Mouse (Mus musculus) forebrain, embryonic 16.5 days (tissue): ENCODE data around the gene Myl12a. TPM values are rescaled to one million over a fixed set of nuclear protein-coding genes. Genes with fewer than 3 reads are reported as not detected.

Experiments
- ATAC-seq: fragments of 200-750 bp; cut with Nextera tagmentation; 2 replicates; pipeline ENCODE4 v1.8.0; 2017; ENCODE audit warnings: mild to moderate bottlenecking, moderate library complexity
- H3K27ac ChIP-seq: fragments of 300-500 bp; sonication (generic); 2 replicates; pipeline ENCODE4 v1.5.1; 2014; ENCODE audit warnings: low read length, control low read depth
- H3K27me3 ChIP-seq: fragments of 300-500 bp; sonication (generic); replicated peaks from 2 replicates; pipeline ENCODE4 v1.6.1; 2014; ENCODE audit warnings: low read length; ENCODE audit not compliant: control insufficient read depth, insufficient read depth
- H3K36me3 ChIP-seq: fragments of 300-500 bp; sonication (generic); 2 replicates; pipeline ENCODE4 v1.6.1; 2014; ENCODE audit not compliant: control insufficient read depth, insufficient read depth
- H3K4me1 ChIP-seq: fragments of 300-500 bp; sonication (generic); replicated peaks from 2 replicates; pipeline ENCODE4 v1.6.1; 2014; ENCODE audit warnings: low read length; ENCODE audit not compliant: control insufficient read depth, insufficient read depth
- H3K4me2 ChIP-seq: fragments of 300-500 bp; sonication (generic); 2 replicates; pipeline ENCODE4 v1.6.1; 2014; ENCODE audit warnings: mild to moderate bottlenecking, low read length, control low read depth
- H3K4me3 ChIP-seq: fragments of 300-500 bp; sonication (generic); replicated peaks from 2 replicates; pipeline ENCODE4 v1.5.1; 2014; ENCODE audit warnings: mild to moderate bottlenecking, low read length, control low read depth
- H3K9ac ChIP-seq: fragments of 300-500 bp; sonication (generic); replicated peaks from 2 replicates; pipeline ENCODE4 v1.6.1; 2014; ENCODE audit warnings: low read depth, low read length, control low read depth
- H3K9me3 ChIP-seq: fragments of 300-500 bp; sonication (generic); 2 replicates; pipeline ENCODE4 v1.6.1; 2016; ENCODE audit warnings: low read length; ENCODE audit not compliant: control insufficient read depth
- WGBS: fragments of 180-500 bp; shearing (Covaris S2); extraction: QIAGEN DNeasy Blood & Tissue Kit; methylation state at CpG from one replicate; pipeline ENCODE4 v1.1.7; 2014; 5-methylcytosine and 5-hydroxymethylcytosine counted together
- polyA plus RNA-seq: library from polyadenylated mRNA; unstranded; fragments of >200 nt; fragmentation: Nextera tagmentation; extraction: Ambion mirVana; gene quantifications from 2 replicates; pipeline ENCODE4 v1.2.1, GENCODE M21; 2015

Gene Myl12a
- polyA plus RNA-seq, 1 experiment from 2014 or later = 110 TPM

DNA sequence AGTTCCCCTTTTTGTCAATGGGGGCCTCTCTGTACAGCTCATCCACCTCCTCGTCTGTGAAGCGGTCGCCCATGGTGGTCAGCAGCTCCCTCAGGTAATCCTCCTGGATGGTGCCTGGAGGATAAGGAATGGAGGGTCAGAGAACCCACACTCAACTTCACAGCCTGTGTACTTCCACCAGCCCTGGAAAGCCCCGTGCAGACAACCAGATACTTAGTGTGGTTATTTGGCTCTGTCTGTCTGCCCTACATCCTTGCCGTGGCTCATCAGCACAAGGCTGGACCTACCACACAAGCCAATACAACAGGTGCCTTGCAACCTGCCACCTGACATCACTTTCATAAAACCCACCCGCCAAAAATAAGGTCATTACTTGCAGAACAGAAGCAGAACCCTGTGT, 8.0 kb downstream of the Myl12a start:
- no peak overlapping the region for H3K4me2 ChIP-seq
- H3K4me1 ChIP-seq = peaks cover 11% of the 10 kb centered on the region
- H3K4me3 ChIP-seq = no peak overlapping the region
- H3K9me3 ChIP-seq = no peaks in the 10 kb centered on the region
- H3K27me3 ChIP-seq = no peaks in the 10 kb centered on the region
- ATAC-seq = no peak
- 78% methylated on average over 6 of the region's 6 CpGs for WGBS
- no peak overlapping the region for H3K27ac ChIP-seq
- H3K36me3 ChIP-seq = no peaks in the 10 kb centered on the region
- no peak overlapping the region for H3K9ac ChIP-seq

DNA sequence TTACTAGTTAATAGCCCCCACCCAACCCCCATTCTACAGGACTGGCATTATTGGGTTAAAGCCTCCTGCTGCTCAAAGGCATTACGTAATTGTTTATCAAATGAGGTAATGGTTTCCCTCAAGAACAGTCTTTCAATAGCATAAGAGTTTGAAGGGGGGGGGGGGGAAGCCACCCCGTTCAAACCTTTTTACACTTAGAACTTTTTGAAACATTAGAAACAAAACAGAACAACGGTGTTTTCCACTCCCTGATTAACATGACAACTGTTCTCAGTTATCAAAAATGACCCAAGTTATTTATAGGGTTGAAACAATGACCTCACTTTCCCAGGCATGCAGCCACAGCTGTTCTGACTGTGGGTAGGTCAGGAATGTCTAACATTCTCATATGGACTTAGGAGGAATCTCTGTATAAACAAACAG, 9.3 kb downstream of the Myl12a start:
- H3K27ac ChIP-seq = no peak overlapping the region

DNA sequence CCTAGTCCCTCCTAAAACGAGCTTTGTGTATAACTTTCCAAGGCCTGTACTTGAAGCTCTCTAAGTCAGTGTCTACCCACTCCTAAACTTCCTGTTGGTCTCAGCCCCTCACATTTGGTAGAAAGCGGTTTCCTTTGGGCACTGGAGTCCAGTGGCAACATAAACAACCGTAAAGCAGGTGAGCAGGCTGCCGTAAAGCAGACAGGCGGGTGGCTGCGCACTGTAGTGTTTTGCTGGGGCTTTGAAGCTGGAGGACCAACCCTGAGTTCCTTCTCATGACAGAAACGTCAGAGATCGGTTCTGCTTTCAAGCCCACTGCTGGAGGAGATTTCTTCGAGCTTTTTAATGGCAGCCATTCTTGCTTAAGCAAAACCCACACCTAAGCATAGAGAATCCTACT, 10.0 kb downstream of the Myl12a start:
- Histone ChIP-seq H3K4me3 (no peak overlapping the region), H3K36me3 (no peaks in the 10 kb centered on the region), H3K9me3 (no peaks in the 10 kb centered on the region), H3K4me2 (no peak overlapping the region), H3K27ac (no peak overlapping the region), H3K27me3 (no peaks in the 10 kb centered on the region), H3K4me1 (peaks cover 31% of the 10 kb centered on the region), H3K9ac (no peak overlapping the region)
- no peak for ATAC-seq
- WGBS = 62% methylated on average over 9 of the region's 9 CpGs

More for the DNA sequence above, 9.3 kb downstream of the Myl12a start:
- no peaks in the 10 kb centered on the region for H3K9me3 ChIP-seq
- H3K4me1 ChIP-seq = peaks cover 24% of the 10 kb centered on the region
- H3K9ac ChIP-seq = no peak overlapping the region
- H3K4me2 ChIP-seq = no peak overlapping the region
- no peaks in the 10 kb centered on the region for H3K36me3 ChIP-seq
- no peak for ATAC-seq
- H3K27me3 ChIP-seq = no peaks in the 10 kb centered on the region
- 6% methylated on average over 3 of the region's 3 CpGs for WGBS
- H3K4me3 ChIP-seq = no peak overlapping the region

DNA sequence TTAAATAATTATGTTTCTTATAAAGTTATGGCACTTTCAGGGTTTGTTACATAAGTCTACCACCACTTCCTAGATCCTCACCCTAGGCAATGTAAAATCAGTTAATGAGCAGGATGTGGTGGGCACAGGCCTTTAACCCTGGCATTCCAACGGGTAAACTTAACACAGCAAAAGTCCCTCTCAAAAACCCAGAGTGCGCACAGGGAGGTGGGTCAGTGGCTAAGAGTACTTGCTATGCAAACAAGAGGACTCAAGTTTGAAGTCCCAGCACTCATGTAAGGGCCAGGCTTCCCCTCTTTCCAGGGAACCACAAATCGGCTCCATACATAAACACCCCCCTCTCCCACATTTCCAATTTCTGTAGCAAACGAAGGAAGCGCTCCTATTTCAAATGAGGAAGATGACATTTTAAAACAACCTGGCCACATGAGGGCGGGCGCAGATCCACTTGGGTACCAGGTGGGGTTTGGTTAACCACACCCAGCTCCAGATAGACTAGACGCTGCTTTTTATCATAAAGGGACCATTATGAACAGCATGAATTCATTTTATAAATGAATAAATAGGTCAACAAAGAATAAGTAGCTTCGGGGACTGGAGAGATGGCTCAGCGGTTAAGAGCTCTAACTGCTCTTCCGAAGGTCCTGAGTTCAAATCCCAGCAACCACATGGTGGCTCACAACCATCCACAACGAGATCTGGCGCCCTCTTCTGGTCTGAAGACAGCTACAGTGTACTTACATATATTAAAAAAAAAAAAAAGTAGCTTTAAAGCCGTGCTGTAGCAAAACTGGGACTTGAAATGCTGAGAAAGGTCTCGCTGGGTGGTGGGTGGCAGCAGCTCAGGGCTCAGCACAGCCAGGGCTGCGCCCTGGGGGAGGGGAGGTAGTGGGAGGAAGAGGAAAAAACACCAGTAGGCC, 10.7 kb downstream of the Myl12a start:
- peaks cover 31% of the 10 kb centered on the region for H3K4me1 ChIP-seq
- H3K36me3 ChIP-seq = no peaks in the 10 kb centered on the region
- no peaks in the 10 kb centered on the region for H3K9me3 ChIP-seq
- H3K4me3 ChIP-seq = no peak overlapping the region
- 84% methylated on average over 16 of the region's 16 CpGs for WGBS
- no peaks in the 10 kb centered on the region for H3K27me3 ChIP-seq
- no peak overlapping the region for H3K9ac ChIP-seq
- H3K4me2 ChIP-seq = no peak overlapping the region
- no peak overlapping the region for H3K27ac ChIP-seq
- no peak for ATAC-seq

DNA sequence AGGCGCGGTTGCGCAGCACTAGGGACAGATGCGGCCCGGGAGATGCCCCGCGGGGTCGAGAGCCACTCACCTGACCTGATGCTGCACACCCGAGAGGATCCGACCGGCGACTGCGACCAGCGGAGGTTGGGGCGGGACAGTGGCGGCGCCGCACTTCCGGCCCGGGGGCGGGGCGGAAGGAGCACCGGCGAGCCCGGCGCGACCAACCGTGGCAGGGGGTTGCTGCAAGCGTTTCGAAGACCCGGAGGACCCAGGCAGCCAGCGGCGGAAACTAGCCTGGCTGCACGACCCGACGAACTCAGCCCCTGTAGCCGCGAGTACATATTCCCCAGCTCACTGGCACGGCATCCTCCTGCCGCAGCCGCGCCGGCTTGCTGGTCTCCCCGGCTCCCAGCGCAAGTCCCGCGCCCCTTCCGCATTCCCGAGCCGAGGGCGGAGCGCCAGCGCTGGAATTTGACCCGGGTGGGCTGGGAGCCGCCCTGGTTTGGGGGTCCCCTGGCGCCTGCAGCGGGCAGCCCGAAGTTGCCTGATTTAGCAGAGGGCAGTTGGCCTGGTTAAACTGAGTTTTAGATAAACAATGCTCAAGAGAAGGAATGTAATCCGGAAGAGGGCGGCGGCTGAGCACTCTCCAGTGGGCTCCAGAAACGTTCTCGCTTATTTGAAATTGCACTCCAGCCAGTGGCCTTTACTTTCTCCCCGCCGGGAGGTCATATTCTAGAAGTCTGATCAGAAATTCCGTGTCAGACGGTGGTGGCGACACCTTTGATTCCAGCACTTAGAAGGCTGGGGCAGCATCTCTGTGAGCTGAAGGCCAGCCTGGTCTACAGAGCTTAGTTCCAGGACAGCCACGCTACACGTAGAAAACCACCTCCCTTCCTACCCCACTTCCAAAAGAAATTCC, 12.0 kb downstream of the Myl12a start:
- under 1% methylated on average over 67 of the region's 70 CpGs for WGBS
- Histone ChIP-seq H3K4me3 (peak overlapping the region; percentile 96), H3K27me3 (no peaks in the 10 kb centered on the region), H3K4me2 (peak overlapping the region; percentile 67), H3K9me3 (no peaks in the 10 kb centered on the region), H3K36me3 (no peaks in the 10 kb centered on the region), H3K27ac (peak overlapping the region; percentile 95), H3K4me1 (peaks cover 31% of the 10 kb centered on the region), H3K9ac (peak overlapping the region; percentile 96)
- peak; percentile 93 for ATAC-seq

DNA sequence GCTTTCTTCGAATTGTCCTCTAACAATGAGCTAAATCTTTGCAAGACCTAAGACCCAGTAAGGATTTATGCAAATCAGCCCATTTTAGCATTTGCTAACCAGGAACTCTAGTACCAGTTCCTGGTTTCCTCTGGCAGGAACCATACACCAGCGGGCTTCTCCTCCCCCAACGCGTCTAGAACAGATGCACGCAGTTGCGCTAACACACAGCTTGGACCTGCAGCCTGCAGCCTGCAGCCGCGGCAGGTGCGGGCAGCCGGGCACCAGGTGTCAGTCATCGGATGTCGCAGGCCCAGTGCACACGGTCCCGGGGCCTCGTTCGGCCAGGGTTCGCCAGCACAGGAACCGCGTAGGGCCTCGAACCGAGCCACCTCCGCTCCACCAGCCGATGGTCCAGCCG, 12.7 kb downstream of the Myl12a start:
- WGBS = under 1% methylated on average over 24 of the region's 24 CpGs
- Histone ChIP-seq H3K4me3 (peak overlapping the region; percentile 96), H3K27me3 (no peaks in the 10 kb centered on the region), H3K27ac (peak overlapping the region; percentile 95), H3K9me3 (no peaks in the 10 kb centered on the region), H3K4me1 (peaks cover 31% of the 10 kb centered on the region), H3K4me2 (peak overlapping the region; percentile 67), H3K9ac (peak overlapping the region; percentile 96), H3K36me3 (no peaks in the 10 kb centered on the region)
- peak; percentile 77 for ATAC-seq

DNA sequence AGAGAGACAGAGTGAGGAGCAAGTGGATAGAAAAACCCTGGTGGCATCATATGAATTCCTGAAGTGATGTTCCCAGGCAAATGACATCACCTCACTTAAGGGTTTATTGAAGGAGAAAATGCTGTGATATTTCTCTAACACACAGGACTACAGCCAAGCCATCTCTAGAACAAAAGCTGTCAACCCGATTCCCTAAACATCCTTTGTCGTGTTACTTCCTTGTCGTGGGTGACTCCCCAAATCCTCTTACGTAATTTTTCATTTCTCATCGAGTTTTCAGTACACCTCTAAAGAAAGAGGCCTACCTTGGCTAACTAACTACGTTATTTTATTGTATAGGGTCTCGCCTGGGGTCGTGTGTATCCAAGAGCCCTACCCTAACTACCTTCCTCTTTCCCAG, 13.2 kb downstream of the Myl12a start:
- H3K27me3 ChIP-seq = no peaks in the 10 kb centered on the region
- peak overlapping the region; percentile 96 for H3K4me3 ChIP-seq
- H3K36me3 ChIP-seq = no peaks in the 10 kb centered on the region
- peak overlapping the region; percentile 96 for H3K9ac ChIP-seq
- H3K27ac ChIP-seq = no peak overlapping the region
- H3K4me2 ChIP-seq = peak overlapping the region; percentile 67
- no peaks in the 10 kb centered on the region for H3K9me3 ChIP-seq
- peaks cover 31% of the 10 kb centered on the region for H3K4me1 ChIP-seq
- ATAC-seq = no peak
- WGBS = 38% methylated on average over 8 of the region's 8 CpGs

DNA sequence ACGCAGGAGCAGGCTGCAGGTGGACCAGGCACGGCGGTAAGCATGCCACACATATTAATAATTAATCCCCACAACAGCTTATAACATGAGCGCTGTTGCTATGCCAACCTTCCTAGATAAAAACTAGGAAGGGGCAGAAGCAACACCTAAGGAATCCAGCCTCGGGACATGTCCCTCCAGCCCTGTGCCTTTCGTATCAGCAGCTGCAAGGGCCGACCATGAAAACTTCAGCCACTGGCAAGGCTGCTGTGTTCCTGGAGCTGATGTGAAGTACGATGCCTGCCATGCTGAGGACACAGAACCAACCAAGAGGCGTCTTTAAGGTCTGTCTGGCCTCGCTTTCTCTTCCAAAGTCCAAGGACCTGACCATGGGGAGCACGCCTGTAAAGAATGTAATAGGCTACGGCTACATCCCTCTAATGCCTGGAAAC, 14.3 kb downstream of the Myl12a start:
- peaks cover 29% of the 10 kb centered on the region for H3K4me1 ChIP-seq
- ATAC-seq = no peak
- H3K4me3 ChIP-seq = no peak overlapping the region
- 88% methylated on average over 12 of the region's 12 CpGs for WGBS
- no peaks in the 10 kb centered on the region for H3K9me3 ChIP-seq
- no peaks in the 10 kb centered on the region for H3K27me3 ChIP-seq
- H3K9ac ChIP-seq = no peak overlapping the region
- H3K36me3 ChIP-seq = no peaks in the 10 kb centered on the region
- no peak overlapping the region for H3K4me2 ChIP-seq
- no peak overlapping the region for H3K27ac ChIP-seq
